Mouse (Mus musculus): ENCODE results near the gene Gm3625. TPM values are rescaled to one million over a fixed set of nuclear protein-coding genes. Genes with fewer than 3 reads are reported as not detected.

Gene Gm3625
- not detected in 2 replicates for polyA plus RNA-seq (2012; rRNA removed)

GRCm38 (mm10) chr12:4592541-4593165, at the start of gene Gm3625, which contains the start of gene Itsn2:
Gene Gm3625, minus strand, starts transcription at chr12:4592927.
Gene Itsn2, plus strand, starts transcription at chr12:4592638.
- H3K36me3 ChIP-seq (ENCODE audit: control insufficient read depth, insufficient read depth, low read length): no peaks in the 10 kb centered on the region
- DNase-seq: peak; percentile 81
- peak within 1 kb of the TSS; percentile 94 for H3K4me3 ChIP-seq (ENCODE audit: control insufficient read depth, insufficient read depth, low read length)
- no peaks in the 10 kb centered on the region for H3K27me3 ChIP-seq (ENCODE audit: control insufficient read depth, insufficient read depth, low read length)
- TF ChIP-seq CTCF (IDR thresholded peaks at IDR 0.05; ENCODE audit: borderline replicate concordance, control insufficient read depth, extremely low read depth, insufficient read depth, low read length, poor library complexity) (no peak), POLR2A (IDR thresholded peaks at IDR 0.05; ENCODE audit: control insufficient read depth, extremely low read depth, insufficient read depth, low read length, poor library complexity) (0 out of 2 replicates have a peak, but pooled peaks have one; percentile 29)
- 0 out of 2 replicates have a peak, but pooled peaks cover 4% of the 10 kb centered on the region for H3K4me1 ChIP-seq (replicated peaks; ENCODE audit: control insufficient read depth, insufficient read depth, low read length)
- 1% methylated on average over 49 of the region's 49 CpGs for WGBS
- H3K27ac ChIP-seq (ENCODE audit: control insufficient read depth, insufficient read depth, low read length): peak within 1 kb of the TSS; percentile 56

- Histone ChIP-seq H3K27me3 (ENCODE audit: control insufficient read depth, insufficient read depth, low read length) (no peaks in the 10 kb centered on the region), H3K27ac (ENCODE audit: control insufficient read depth, insufficient read depth, low read length) (no peak overlapping the region), H3K4me3 (ENCODE audit: control insufficient read depth, insufficient read depth, low read length) (no peak overlapping the region), H3K4me1 (replicated peaks; ENCODE audit: control insufficient read depth, insufficient read depth, low read length) (no peaks in the 10 kb centered on the region), H3K36me3 (ENCODE audit: control insufficient read depth, insufficient read depth, low read length) (peaks cover 73% of the 10 kb centered on the region)
- 98% methylated on average over 1 of the region's 1 CpGs for WGBS
- TF ChIP-seq POLR2A (IDR thresholded peaks at IDR 0.05; ENCODE audit: control insufficient read depth, extremely low read depth, insufficient read depth, low read length, poor library complexity) (no peak), CTCF (IDR thresholded peaks at IDR 0.05; ENCODE audit: borderline replicate concordance, control insufficient read depth, extremely low read depth, insufficient read depth, low read length, poor library complexity) (no peak)
- DNase-seq: no peak
These were observed 48.0 kb upstream of the Gm3625 start for GRCm38 (mm10) chr12:4640737-4641136.

- H3K36me3 ChIP-seq (ENCODE audit: control insufficient read depth, insufficient read depth, low read length): peaks cover 84% of the 10 kb centered on the region
- H3K27me3 ChIP-seq (ENCODE audit: control insufficient read depth, insufficient read depth, low read length): no peaks in the 10 kb centered on the region
- WGBS: 100% methylated on average over 1 of the region's 1 CpGs
- no peaks in the 10 kb centered on the region for H3K4me1 ChIP-seq (replicated peaks; ENCODE audit: control insufficient read depth, insufficient read depth, low read length)
- no peak overlapping the region for H3K27ac ChIP-seq (ENCODE audit: control insufficient read depth, insufficient read depth, low read length)
- TF ChIP-seq POLR2A (IDR thresholded peaks at IDR 0.05; ENCODE audit: control insufficient read depth, extremely low read depth, insufficient read depth, low read length, poor library complexity) (no peak), CTCF (IDR thresholded peaks at IDR 0.05; ENCODE audit: borderline replicate concordance, control insufficient read depth, extremely low read depth, insufficient read depth, low read length, poor library complexity) (no peak)
- H3K4me3 ChIP-seq (ENCODE audit: control insufficient read depth, insufficient read depth, low read length): no peak overlapping the region
- no peak for DNase-seq
These were observed 45.7 kb upstream of the Gm3625 start for GRCm38 (mm10) chr12:4638438-4638837.

- TF ChIP-seq POLR2A (IDR thresholded peaks at IDR 0.05; ENCODE audit: control insufficient read depth, extremely low read depth, insufficient read depth, low read length, poor library complexity) (no peak), CTCF (IDR thresholded peaks at IDR 0.05; ENCODE audit: borderline replicate concordance, control insufficient read depth, extremely low read depth, insufficient read depth, low read length, poor library complexity) (no peak)
These were observed 40.2 kb upstream of the Gm3625 start for GRCm38 (mm10) chr12:4632957-4633356.

GRCm38 (mm10) chr12:4624201-4624600, 31.5 kb upstream of the Gm3625 start:
- H3K4me1 ChIP-seq (replicated peaks; ENCODE audit: control insufficient read depth, insufficient read depth, low read length): no peaks in the 10 kb centered on the region
- H3K36me3 ChIP-seq (ENCODE audit: control insufficient read depth, insufficient read depth, low read length): peaks cover 8% of the 10 kb centered on the region
- no peak overlapping the region for H3K4me3 ChIP-seq (ENCODE audit: control insufficient read depth, insufficient read depth, low read length)
- DNase-seq: peak; percentile 11
- WGBS: 28% methylated on average over 1 of the region's 1 CpGs
- TF ChIP-seq CTCF (IDR thresholded peaks at IDR 0.05; ENCODE audit: borderline replicate concordance, control insufficient read depth, extremely low read depth, insufficient read depth, low read length, poor library complexity) (no peak), POLR2A (IDR thresholded peaks at IDR 0.05; ENCODE audit: control insufficient read depth, extremely low read depth, insufficient read depth, low read length, poor library complexity) (no peak)
- no peaks in the 10 kb centered on the region for H3K27me3 ChIP-seq (ENCODE audit: control insufficient read depth, insufficient read depth, low read length)
- H3K27ac ChIP-seq (ENCODE audit: control insufficient read depth, insufficient read depth, low read length): no peak overlapping the region

More at GRCm38 (mm10) chr12:4632957-4633356, 40.2 kb upstream of the Gm3625 start:
- no peaks in the 10 kb centered on the region for H3K4me1 ChIP-seq (replicated peaks; ENCODE audit: control insufficient read depth, insufficient read depth, low read length)
- no peak overlapping the region for H3K4me3 ChIP-seq (ENCODE audit: control insufficient read depth, insufficient read depth, low read length)
- no peak for DNase-seq
- H3K27ac ChIP-seq (ENCODE audit: control insufficient read depth, insufficient read depth, low read length): no peak overlapping the region
- H3K36me3 ChIP-seq (ENCODE audit: control insufficient read depth, insufficient read depth, low read length): peaks cover 85% of the 10 kb centered on the region
- H3K27me3 ChIP-seq (ENCODE audit: control insufficient read depth, insufficient read depth, low read length): no peaks in the 10 kb centered on the region
- WGBS: 97% methylated on average over 8 of the region's 8 CpGs

- TF ChIP-seq CTCF (IDR thresholded peaks at IDR 0.05; ENCODE audit: borderline replicate concordance, control insufficient read depth, extremely low read depth, insufficient read depth, low read length, poor library complexity): no peak
- TF ChIP-seq POLR2A (IDR thresholded peaks at IDR 0.05; ENCODE audit: control insufficient read depth, extremely low read depth, insufficient read depth, low read length, poor library complexity): no peak
- WGBS: 52% methylated on average over 2 of the region's 2 CpGs
- Histone ChIP-seq H3K4me3 (ENCODE audit: control insufficient read depth, insufficient read depth, low read length) (no peak overlapping the region), H3K27me3 (ENCODE audit: control insufficient read depth, insufficient read depth, low read length) (no peaks in the 10 kb centered on the region), H3K4me1 (replicated peaks; ENCODE audit: control insufficient read depth, insufficient read depth, low read length) (no peaks in the 10 kb centered on the region; the same call in 1 of the 2 replicates), H3K36me3 (ENCODE audit: control insufficient read depth, insufficient read depth, low read length) (no peaks in the 10 kb centered on the region), H3K27ac (ENCODE audit: control insufficient read depth, insufficient read depth, low read length) (no peak overlapping the region)
- DNase-seq: no peak
These were observed 22.0 kb upstream of the Gm3625 start for GRCm38 (mm10) chr12:4614722-4615121.

Measured in thymus, adult 2 months (tissue).